Mouse (Mus musculus) kidney, adult 2 months (tissue): ENCODE measurements at regions not wholly inside any gene's neighbourhood (a gene's known extent, or its start where the extent isn't known, plus 50 kb on each side); places are given as distances from the start of the nearest gene placed in this dataset.

Source experiments
- CTCF ChIP-seq: fragments of 200-500 bp; conservative IDR thresholded peaks from 2 replicates; pipeline ENCODE4 v1.5.1; 2011; ENCODE audit warnings: low read depth, mild to moderate bottlenecking, control low read depth, low read length, moderate library complexity, mixed read lengths; ENCODE audit not compliant: insufficient read depth, insufficient read length
- POLR2A ChIP-seq: fragments of 200-500 bp; IDR thresholded peaks from one replicate; pipeline ENCODE4 v1.6.1; 2011; ENCODE audit warnings: low read depth, low read length, control low read depth

- TF ChIP-seq POLR2A (no peak), CTCF (no peak)
Measured at GRCm38 (mm10) chr14:16092391-16093132, 156.5 kb upstream of the Ngly1 start.
